Mouse (Mus musculus): ENCODE measurements around the gene Avpr2.

Avpr2 gene

GRCm38 (mm10) chrX:73918631-73919030 is 26.7 kb downstream of the Avpr2 start:
- no peak for DNase-seq

GRCm38 (mm10) chrX:73921285-73921822 is 29.5 kb downstream of the Avpr2 start:
- no peak for DNase-seq

GRCm38 (mm10) chrX:73921823-73922549 is 30.1 kb downstream of the Avpr2 start, which contains the start of the genes Arhgap4 and Naa10:
Arhgap4 (minus strand) TSS chrX:73921870.
Naa10 (minus strand) TSS chrX:73921944.
- DNase-seq: peak; percentile 76

- DNase-seq: peak; percentile 53
These were observed 30.6 kb downstream of the Avpr2 start for GRCm38 (mm10) chrX:73922550-73922882.

GRCm38 (mm10) chrX:73930402-73931062 is 38.6 kb downstream of the Avpr2 start, which contains the start of gene Renbp:
Renbp (minus strand) TSS chrX:73930850.
- DNase-seq: peak; percentile 68

- DNase-seq: no peak
These were observed 40.0 kb downstream of the Avpr2 start for GRCm38 (mm10) chrX:73931871-73932270.

- DNase-seq: no peak
These were observed 50.0 kb downstream of the Avpr2 start for GRCm38 (mm10) chrX:73941860-73942259.

- no peak for DNase-seq
These were observed 50.4 kb downstream of the Avpr2 start for GRCm38 (mm10) chrX:73942294-73942693.
